Mouse (Mus musculus) myocyte (in vitro differentiated cells): ENCODE measurements around the gene Chd2.

Experiments
- POLR2A ChIP-seq: IDR thresholded peaks from one replicate; pipeline ENCODE4 v1.6.1; 2011; ENCODE audit warnings: low read depth, mild to moderate bottlenecking, control low read depth, moderate library complexity; ENCODE audit not compliant: insufficient read length
- USF1 ChIP-seq: IDR thresholded peaks from one replicate; pipeline ENCODE4 v1.6.1; 2011; ENCODE audit warnings: low read depth, mild to moderate bottlenecking, control low read depth, moderate library complexity

- TF ChIP-seq USF1, result no peak
- TF ChIP-seq POLR2A, result no peak
Measured at GRCm38 (mm10) chr7:73532139-73532538, 9.5 kb downstream of the Chd2 start.
